Mouse (Mus musculus) embryonic facial prominence, embryonic 14.5 days (tissue): ENCODE results near the gene Hoxd3. TPM values are rescaled to one million over a fixed set of nuclear protein-coding genes. Genes with fewer than 3 reads are reported as not detected.

Experiments
- ATAC-seq: fragments of 200-750 bp; cut with Nextera tagmentation; 2 replicates; pipeline ENCODE4 v1.8.0; 2017; ENCODE audit warnings: low read depth, moderate number of reproducible peaks, moderate TSS enrichment
- DNase-seq: peaks from one replicate; pipeline ENCODE4 v3.0.0-alpha.2; 2015; ENCODE audit warnings: low spot score
- H3K27ac ChIP-seq: fragments of 300-500 bp; sonication (generic); replicated peaks from 2 replicates; pipeline ENCODE4 v1.5.1; 2014; ENCODE audit warnings: low read depth, mild to moderate bottlenecking, low read length, moderate library complexity
- H3K27me3 ChIP-seq: fragments of 300-500 bp; sonication (generic); replicated peaks from 2 replicates; pipeline ENCODE4 v1.6.1; 2014; ENCODE audit warnings: low read length; ENCODE audit not compliant: control insufficient read depth, insufficient read depth
- H3K36me3 ChIP-seq: fragments of 300-500 bp; sonication (generic); 2 replicates; pipeline ENCODE4 v1.6.1; 2014; ENCODE audit warnings: low read length, mixed read lengths; ENCODE audit not compliant: control insufficient read depth, insufficient read depth
- H3K4me1 ChIP-seq: fragments of 300-500 bp; sonication (generic); 2 replicates; pipeline ENCODE4 v1.6.1; 2014; ENCODE audit warnings: antibody characterized with exemption, low read length; ENCODE audit not compliant: control insufficient read depth, insufficient read depth
- H3K4me2 ChIP-seq: fragments of 300-500 bp; sonication (generic); 2 replicates; pipeline ENCODE4 v1.6.1; 2014; ENCODE audit warnings: low read depth, mild to moderate bottlenecking, low read length, moderate library complexity, mixed read lengths
- H3K4me3 ChIP-seq: fragments of 300-500 bp; sonication (generic); 2 replicates; pipeline ENCODE4 v1.5.1; 2014; ENCODE audit warnings: low read depth, mild to moderate bottlenecking, low read length
- H3K9ac ChIP-seq: fragments of 300-500 bp; sonication (generic); 2 replicates; pipeline ENCODE4 v1.6.1; 2014; ENCODE audit warnings: low read depth, mild to moderate bottlenecking, low read length, moderate library complexity, mixed read lengths
- H3K9me3 ChIP-seq: fragments of 300-500 bp; sonication (generic); 2 replicates; pipeline ENCODE4 v1.6.1; 2016; ENCODE audit warnings: low read length; ENCODE audit not compliant: control insufficient read depth
- WGBS: fragments of 180-500 bp; shearing (Covaris S2); extraction: QIAGEN DNeasy Blood & Tissue Kit; methylation state at CpG from one replicate; pipeline ENCODE4 v1.1.7; 2014; 5-methylcytosine and 5-hydroxymethylcytosine counted together
- polyA plus RNA-seq: library from polyadenylated mRNA; unstranded; fragments of >200 nt; fragmentation: Nextera tagmentation; extraction: Ambion mirVana; gene quantifications from 2 replicates; pipeline ENCODE4 v1.2.1, GENCODE M21; 2014

Gene Hoxd3
- polyA plus RNA-seq, 1 experiment from 2014 or later = 3.8 TPM

- Histone ChIP-seq H3K9me3 (no peaks in the 10 kb centered on the region), H3K4me1 (peaks cover 2% of the 10 kb centered on the region; the same call in 1 of the 2 replicates), H3K36me3 (no peaks in the 10 kb centered on the region), H3K27ac (no peak overlapping the region), H3K4me2 (peak overlapping the region; percentile 18; the same call in 1 of the 2 replicates), H3K27me3 (peaks cover 100% of the 10 kb centered on the region), H3K4me3 (no peak overlapping the region), H3K9ac (no peak overlapping the region)
- DNase-seq (no peak), ATAC-seq (no peak)
- WGBS = 7% methylated on average over 19 of the region's 19 CpGs
Observed at GRCm38 (mm10) chr2:74713239-74714150, 1.8 kb downstream of the Hoxd3 start.

GRCm38 (mm10) chr2:74714156-74714789 is 2.5 kb downstream of the Hoxd3 start:
- Histone ChIP-seq H3K4me3 (no peak overlapping the region), H3K4me2 (peak overlapping the region; percentile 18; the same call in 1 of the 2 replicates), H3K9ac (no peak overlapping the region), H3K27me3 (peaks cover 100% of the 10 kb centered on the region), H3K36me3 (no peaks in the 10 kb centered on the region), H3K27ac (no peak overlapping the region; the same call in 1 of the 2 replicates), H3K9me3 (no peaks in the 10 kb centered on the region), H3K4me1 (peaks cover 2% of the 10 kb centered on the region; the same call in 1 of the 2 replicates)
- ATAC-seq (no peak), DNase-seq (no peak)
- 5% methylated on average over 18 of the region's 18 CpGs for WGBS

- Histone ChIP-seq H3K4me2 (peak overlapping the region; percentile 18; the same call in 1 of the 2 replicates), H3K4me1 (peaks cover 2% of the 10 kb centered on the region; the same call in 1 of the 2 replicates), H3K4me3 (no peak overlapping the region), H3K9ac (no peak overlapping the region), H3K36me3 (no peaks in the 10 kb centered on the region), H3K27me3 (peaks cover 100% of the 10 kb centered on the region), H3K9me3 (no peaks in the 10 kb centered on the region), H3K27ac (no peak overlapping the region)
- no peak for DNase-seq
- ATAC-seq = no peak
- WGBS = 2% methylated on average over 14 of the region's 14 CpGs
Observed at GRCm38 (mm10) chr2:74714881-74715280, 3.2 kb downstream of the Hoxd3 start.

- Histone ChIP-seq H3K9ac (no peak overlapping the region), H3K4me1 (peaks cover 2% of the 10 kb centered on the region; the same call in 1 of the 2 replicates), H3K9me3 (no peaks in the 10 kb centered on the region), H3K4me2 (peak overlapping the region; percentile 53), H3K27ac (no peak overlapping the region), H3K27me3 (peaks cover 99% of the 10 kb centered on the region), H3K4me3 (peak overlapping the region; percentile 32), H3K36me3 (no peaks in the 10 kb centered on the region)
- 3% methylated on average over 26 of the region's 26 CpGs for WGBS
- ATAC-seq = peak; percentile 85
- peak; percentile 92 for DNase-seq
Observed at GRCm38 (mm10) chr2:74715504-74716241, 3.9 kb downstream of the Hoxd3 start.

- DNase-seq (no peak), ATAC-seq (no peak)
- H3K9me3 ChIP-seq = no peaks in the 10 kb centered on the region
- H3K36me3 ChIP-seq = no peaks in the 10 kb centered on the region
- WGBS = 18% methylated on average over 2 of the region's 2 CpGs
- H3K4me1 ChIP-seq = 0 out of 2 replicates have a peak, but pooled peaks cover 2% of the 10 kb centered on the region
- H3K27me3 ChIP-seq = peaks cover 99% of the 10 kb centered on the region
- no peak overlapping the region for H3K27ac ChIP-seq
- H3K4me3 ChIP-seq = no peak overlapping the region
- no peak overlapping the region for H3K9ac ChIP-seq
- H3K4me2 ChIP-seq = no peak overlapping the region
Observed at GRCm38 (mm10) chr2:74720384-74720783, 8.7 kb downstream of the Hoxd3 start.

GRCm38 (mm10) chr2:74720955-74721491 is 9.3 kb downstream of the Hoxd3 start:
- Histone ChIP-seq H3K4me2 (no peak overlapping the region), H3K27me3 (peaks cover 99% of the 10 kb centered on the region), H3K4me1 (0 out of 2 replicates have a peak, but pooled peaks cover under 1% of the 10 kb centered on the region), H3K9me3 (no peaks in the 10 kb centered on the region), H3K36me3 (no peaks in the 10 kb centered on the region), H3K27ac (no peak overlapping the region), H3K4me3 (no peak overlapping the region), H3K9ac (no peak overlapping the region)
- ATAC-seq (no peak), DNase-seq (no peak)
- 25% methylated on average over 5 of the region's 5 CpGs for WGBS

- H3K27ac ChIP-seq = no peak overlapping the region
- no peak overlapping the region for H3K4me2 ChIP-seq
- no peak for DNase-seq
- no peaks in the 10 kb centered on the region for H3K9me3 ChIP-seq
- no peak for ATAC-seq
- H3K9ac ChIP-seq = no peak overlapping the region
- 11% methylated on average over 6 of the region's 6 CpGs for WGBS
- H3K27me3 ChIP-seq = peaks cover 99% of the 10 kb centered on the region
- 0 out of 2 replicates have a peak, but pooled peaks cover 2% of the 10 kb centered on the region for H3K4me1 ChIP-seq
- no peak overlapping the region for H3K4me3 ChIP-seq
- H3K36me3 ChIP-seq = no peaks in the 10 kb centered on the region
Observed at GRCm38 (mm10) chr2:74721882-74722281, 10.2 kb downstream of the Hoxd3 start.

- Histone ChIP-seq H3K27me3 (peaks cover 99% of the 10 kb centered on the region), H3K36me3 (no peaks in the 10 kb centered on the region), H3K9ac (no peak overlapping the region), H3K4me3 (no peak overlapping the region), H3K4me1 (0 out of 2 replicates have a peak, but pooled peaks cover 4% of the 10 kb centered on the region), H3K4me2 (no peak overlapping the region), H3K27ac (no peak overlapping the region), H3K9me3 (no peaks in the 10 kb centered on the region)
- DNase-seq = no peak
- 10% methylated on average over 8 of the region's 8 CpGs for WGBS
- ATAC-seq = no peak
Observed at GRCm38 (mm10) chr2:74722949-74723348, 11.2 kb downstream of the Hoxd3 start.
